Mouse (Mus musculus): Measurements from ENCODE around the gene Dgkz. TPM values are rescaled to one million over a fixed set of nuclear protein-coding genes. Genes with fewer than 3 reads are reported as not detected.

Gene Dgkz
- total RNA-seq, 2 experiments from 2014 or later: 513 to 526 TPM

- 0 out of 2 replicates have a peak, but pooled peaks have one; percentile 18 for TF ChIP-seq CTCF (conservative IDR thresholded peaks at IDR 0.05)
- Histone ChIP-seq H3K27ac (peak overlapping the region; percentile 89), H3K4me3 (no peak overlapping the region; the same call in 1 of the 2 replicates)
- DNase-seq (ENCODE audit: low spot score in 2 of 2): no peak
Measured at GRCm38 (mm10) chr2:91953825-91954224, 21.8 kb downstream of the Dgkz start.

DNA sequence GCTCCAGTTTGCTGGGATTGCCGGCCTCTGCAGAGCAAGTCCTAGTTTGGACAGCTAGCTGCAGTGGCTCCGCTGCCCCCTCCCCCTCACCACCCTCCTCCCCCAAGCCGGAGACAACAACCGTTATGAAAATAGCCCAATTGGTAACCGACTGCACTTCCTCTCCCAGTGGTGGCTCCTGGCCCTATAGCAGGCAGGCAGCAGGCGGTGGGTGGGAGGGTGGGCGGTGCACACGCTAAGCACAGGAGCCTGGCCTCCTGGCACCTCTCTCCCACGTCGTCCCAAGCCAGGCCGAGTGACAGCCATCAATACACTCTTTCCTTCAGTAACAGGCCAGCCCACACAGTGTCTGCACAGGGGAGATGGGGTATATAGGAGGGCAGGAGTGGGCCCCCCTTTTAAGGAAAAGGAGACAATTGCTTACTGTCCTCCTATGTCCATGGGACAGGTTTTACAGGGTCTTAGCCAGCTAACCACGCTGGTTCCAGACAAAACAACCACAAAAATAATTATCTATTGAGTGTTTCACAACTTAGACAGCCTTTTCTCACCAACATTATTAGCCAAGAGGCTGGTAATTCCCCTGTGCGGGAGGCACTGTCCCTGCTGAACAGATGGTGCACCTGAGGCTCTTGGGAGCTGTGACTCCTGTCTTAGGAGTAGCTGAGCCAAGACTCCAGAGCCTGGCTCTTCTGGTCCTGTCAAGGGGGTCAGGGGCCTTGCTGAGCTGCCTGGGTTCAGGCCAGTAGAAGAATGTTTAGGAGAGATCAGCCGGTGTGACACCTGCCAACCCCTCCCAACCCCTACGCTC, 25.2 kb downstream of the Dgkz start:
- peak overlapping the region; percentile 37 for H3K4me3 ChIP-seq
- H3K27ac ChIP-seq: peak overlapping the region; percentile 93
- peak in 1 of 2 experiments; percentile 51 for DNase-seq (ENCODE audit: low spot score in 2 of 2)
- TF ChIP-seq CTCF (conservative IDR thresholded peaks at IDR 0.05): no peak

- no peak for DNase-seq (ENCODE audit: low spot score in 2 of 2)
- H3K27ac ChIP-seq: peak overlapping the region; percentile 93
- no peak for TF ChIP-seq CTCF (conservative IDR thresholded peaks at IDR 0.05)
- peak overlapping the region; percentile 37 for H3K4me3 ChIP-seq
Measured at GRCm38 (mm10) chr2:91949411-91950274, 26.0 kb downstream of the Dgkz start.

- no peak for TF ChIP-seq CTCF (conservative IDR thresholded peaks at IDR 0.05)
- DNase-seq (ENCODE audit: low spot score in 2 of 2): no peak
- Histone ChIP-seq H3K4me3 (no peak overlapping the region), H3K27ac (peak overlapping the region; percentile 93)
Measured at GRCm38 (mm10) chr2:91948792-91949241, 26.8 kb downstream of the Dgkz start.

DNA sequence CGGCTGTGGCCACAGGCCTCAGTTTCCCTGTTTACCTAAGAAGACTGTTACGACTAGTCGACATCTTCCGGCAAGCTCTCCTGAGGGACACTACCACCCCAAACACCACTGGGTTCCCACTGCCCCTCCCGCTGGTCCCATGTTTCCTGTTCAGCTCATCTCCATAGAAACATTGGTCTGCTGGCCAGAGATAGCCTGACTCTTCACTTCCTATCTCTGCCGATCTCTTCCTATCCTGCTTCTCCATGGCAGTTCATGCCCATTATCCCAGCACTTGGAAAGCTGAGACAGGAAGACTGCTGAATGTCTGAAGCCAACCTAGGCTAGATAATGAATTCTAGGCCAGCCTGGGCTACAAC, 27.5 kb downstream of the Dgkz start:
- TF ChIP-seq CTCF (conservative IDR thresholded peaks at IDR 0.05): no peak
- Histone ChIP-seq H3K4me3 (peak overlapping the region; percentile 19), H3K27ac (peak overlapping the region; percentile 93)

DNA sequence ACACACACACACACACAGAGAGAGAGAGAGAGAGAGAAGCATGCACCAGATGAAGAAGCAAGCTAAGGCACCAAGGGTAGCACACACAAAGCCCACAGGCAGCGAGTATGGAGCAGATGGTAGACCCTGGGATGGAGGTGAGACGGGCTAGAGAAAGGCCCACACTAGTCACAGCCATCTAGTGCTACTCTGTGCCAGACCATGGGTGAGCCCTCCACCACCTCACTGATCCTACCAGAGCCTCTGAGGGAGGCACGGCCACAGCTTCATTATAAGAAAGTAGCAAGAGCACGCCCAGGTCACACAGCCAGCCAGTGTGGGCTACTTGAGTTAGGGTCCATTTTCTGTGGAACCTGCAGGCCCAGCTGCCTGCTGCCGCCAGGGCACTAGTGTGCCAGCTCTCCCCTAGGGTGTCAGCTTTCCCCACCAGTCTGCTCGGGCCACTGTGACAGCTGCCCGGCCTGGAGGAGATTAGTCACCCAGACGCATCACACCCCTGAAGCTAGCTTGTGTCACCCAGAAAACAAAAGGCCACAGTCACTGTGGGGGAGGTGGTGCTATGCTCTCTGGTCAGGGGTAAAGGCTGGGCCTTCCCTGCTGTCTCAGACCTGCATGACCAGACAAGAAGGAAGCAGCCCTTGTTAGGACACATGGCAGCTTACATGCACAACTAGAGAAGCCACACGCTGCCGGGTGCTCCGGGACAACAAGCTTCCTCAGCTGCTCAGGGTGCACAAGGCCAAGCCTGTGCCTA, 28.1 kb downstream of the Dgkz start:
- TF ChIP-seq CTCF (conservative IDR thresholded peaks at IDR 0.05): no peak
- Histone ChIP-seq H3K4me3 (peak overlapping the region; percentile 19), H3K27ac (peak overlapping the region; percentile 93)
- no peak for DNase-seq (ENCODE audit: low spot score in 2 of 2)

More for the DNA sequence above, 27.5 kb downstream of the Dgkz start:
- no peak for DNase-seq (ENCODE audit: low spot score in 2 of 2)

DNA sequence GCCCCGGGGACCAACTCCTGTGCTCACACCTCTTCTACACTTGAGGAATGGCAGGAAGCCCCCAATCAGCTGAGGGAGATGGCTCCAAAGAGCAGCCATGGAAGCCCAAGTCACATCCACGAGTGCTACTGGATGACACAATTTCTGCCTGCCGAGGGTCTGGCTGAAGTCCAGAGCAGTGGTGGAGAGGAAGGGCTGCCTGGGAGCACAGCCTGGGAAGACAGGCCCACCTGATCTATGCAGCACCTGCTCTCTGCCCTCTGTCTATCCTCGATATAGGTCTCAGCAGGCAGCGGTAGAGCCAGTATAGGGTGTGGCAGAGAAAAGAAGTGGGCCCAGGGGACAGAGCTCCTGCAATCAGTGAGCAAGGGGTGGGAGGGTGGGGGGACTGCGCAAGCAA, 28.8 kb downstream of the Dgkz start:
- TF ChIP-seq CTCF (conservative IDR thresholded peaks at IDR 0.05): no peak
- H3K27ac ChIP-seq: peak overlapping the region; percentile 93
- no peak for DNase-seq (ENCODE audit: low spot score in 2 of 2)
- no peak overlapping the region for H3K4me3 ChIP-seq

- H3K27ac ChIP-seq: peak within 1 kb of the TSS; percentile 93
- H3K4me3 ChIP-seq: no peak within 1 kb of the TSS
- DNase-seq (ENCODE audit: low spot score in 2 of 2): no peak
- no peak for TF ChIP-seq CTCF (conservative IDR thresholded peaks at IDR 0.05)
Measured at GRCm38 (mm10) chr2:91945483-91945882, 30.2 kb downstream of the Dgkz start, which contains the start of gene Gm9821. Gm9821 (plus strand) TSS chr2:91945703.

GRCm38 (mm10) chr2:91944170-91944950, 31.3 kb downstream of the Dgkz start:
- TF ChIP-seq CTCF (conservative IDR thresholded peaks at IDR 0.05): peak; percentile 90
- peak; percentile 80 to 87 for DNase-seq (ENCODE audit: low spot score in 2 of 2)
- Histone ChIP-seq H3K4me3 (peak overlapping the region; percentile 12; the same call in 1 of the 2 replicates), H3K27ac (peak overlapping the region; percentile 93; the same call in 1 of the 2 replicates)

GRCm38 (mm10) chr2:91942356-91942755, 33.3 kb downstream of the Dgkz start:
- no peak for DNase-seq (ENCODE audit: low spot score in 2 of 2)
- Histone ChIP-seq H3K4me3 (no peak overlapping the region), H3K27ac (no peak overlapping the region)
- peak; percentile 66 for TF ChIP-seq CTCF (conservative IDR thresholded peaks at IDR 0.05)

DNA sequence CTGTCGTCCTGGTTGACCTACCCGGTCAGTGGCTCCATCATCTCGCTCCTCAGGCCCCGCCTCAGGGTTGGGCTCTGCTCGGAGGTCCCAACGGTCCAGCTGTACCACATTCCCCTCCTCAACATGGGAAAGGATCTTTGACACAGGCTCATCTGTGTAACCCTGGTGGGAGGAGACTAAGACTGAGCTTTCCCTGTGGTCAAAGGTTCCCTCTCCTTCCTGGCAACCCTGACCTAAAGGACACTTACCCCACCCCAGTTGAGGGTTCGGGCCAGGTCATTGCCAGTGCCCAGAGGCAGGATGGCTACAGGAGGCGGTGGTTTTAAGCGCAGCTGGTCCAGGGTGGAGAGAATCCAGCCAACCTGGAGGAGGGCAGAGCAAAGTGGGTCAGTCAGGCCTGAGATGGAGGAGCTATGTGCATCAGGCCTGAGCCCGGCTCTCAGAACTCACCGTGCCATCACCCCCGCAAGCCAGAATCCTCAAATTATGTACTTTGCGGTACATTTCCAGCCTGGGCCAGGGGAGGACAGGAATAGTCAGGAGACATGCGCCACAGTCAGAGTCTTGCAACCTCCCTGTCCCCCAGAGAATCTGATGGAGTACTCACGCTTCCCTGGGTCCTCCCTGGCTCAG, 36.2 kb downstream of the Dgkz start:
- no peak for DNase-seq (ENCODE audit: low spot score in 2 of 2)
- Histone ChIP-seq H3K27ac (no peak overlapping the region), H3K4me3 (no peak overlapping the region)
- TF ChIP-seq CTCF (conservative IDR thresholded peaks at IDR 0.05): no peak

Data from layer of hippocampus, adult 2 months (tissue).